Mouse (Mus musculus) cerebellum, adult 11 months (tissue): ENCODE measurements around the gene Zfp850.
"Not testable (repeated sequence)": the region's sequence is repeated elsewhere in the genome, so short reads cannot be mapped to it uniquely, and the experiment has no call there.

ENCODE experiments used
- DNase-seq: peaks from one replicate; pipeline ENCODE4 v3.0.0; 2022

The Zfp850 gene

DNA sequence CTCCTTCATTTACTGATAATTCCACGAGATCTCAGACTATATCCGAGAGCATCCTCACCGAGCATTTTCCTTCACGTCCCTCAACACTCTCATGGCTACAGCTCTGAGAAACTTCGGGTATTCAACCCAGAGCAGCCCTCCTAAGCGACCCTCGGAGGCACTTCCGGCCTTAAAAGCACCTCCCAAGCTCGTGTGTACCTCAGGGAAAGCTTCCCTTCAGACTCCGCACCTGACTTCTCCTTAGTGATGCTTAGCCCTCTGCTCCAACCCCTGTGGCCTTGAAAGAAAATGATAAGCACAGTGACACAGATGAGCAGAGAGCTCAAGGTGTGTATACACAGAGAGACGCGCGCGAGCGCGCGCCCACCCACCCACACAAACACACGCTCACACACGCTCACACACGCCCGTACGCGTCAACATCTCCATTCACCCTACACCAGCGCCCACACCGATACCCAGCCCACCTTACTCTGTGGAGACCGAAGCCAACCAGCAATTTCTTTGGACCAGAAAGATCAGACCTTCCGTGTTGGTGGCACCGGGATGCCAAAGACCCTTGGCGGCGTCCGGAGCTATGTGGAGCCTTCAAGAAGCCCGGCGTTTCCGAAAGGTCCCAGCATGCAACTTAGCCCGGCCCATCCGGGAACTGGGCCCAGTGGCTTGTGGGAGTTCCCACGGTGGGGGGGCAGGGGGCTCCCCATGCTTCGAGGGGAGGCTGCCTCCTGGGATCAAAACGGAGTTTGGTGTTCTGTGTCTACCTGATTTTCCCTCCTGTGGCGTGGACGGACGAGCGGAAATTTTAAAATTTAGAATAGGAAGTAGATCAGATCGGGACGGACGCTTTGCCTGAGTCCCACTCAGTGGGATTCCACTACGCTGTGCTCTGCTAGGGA, at the start of gene Zfp850:
TSS of gene Zfp850 (minus strand) at position 567 of the 896 bp plus-strand sequence.
- peak; percentile 62 for DNase-seq

- no peak for DNase-seq
These were observed 46.1 kb upstream of the Zfp850 start for GRCm38 (mm10) chr7:28059972-28060371.

GRCm38 (mm10) chr7:28053046-28053930, 39.4 kb upstream of the Zfp850 start:
- no peak for DNase-seq

DNA sequence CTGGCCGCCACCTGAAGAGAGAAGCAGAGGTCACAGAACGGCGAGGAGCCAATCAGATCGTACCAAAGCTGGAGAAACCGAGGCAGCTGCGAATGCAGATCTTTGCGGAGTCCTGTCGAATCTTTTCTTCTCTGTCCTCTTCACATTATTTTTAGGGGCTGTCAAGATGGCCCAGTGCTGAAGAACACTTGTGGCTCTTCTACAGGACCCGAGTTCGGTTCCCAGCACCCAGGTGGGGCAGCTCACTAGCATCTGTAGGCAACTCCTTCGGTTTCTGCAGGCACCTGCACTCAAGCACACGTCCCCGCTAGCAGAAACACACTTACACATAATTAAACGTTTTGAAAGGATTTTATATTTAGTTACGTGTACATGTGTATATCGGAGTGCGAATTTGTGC, 36.7 kb upstream of the Zfp850 start:
- DNase-seq = no peak

DNA sequence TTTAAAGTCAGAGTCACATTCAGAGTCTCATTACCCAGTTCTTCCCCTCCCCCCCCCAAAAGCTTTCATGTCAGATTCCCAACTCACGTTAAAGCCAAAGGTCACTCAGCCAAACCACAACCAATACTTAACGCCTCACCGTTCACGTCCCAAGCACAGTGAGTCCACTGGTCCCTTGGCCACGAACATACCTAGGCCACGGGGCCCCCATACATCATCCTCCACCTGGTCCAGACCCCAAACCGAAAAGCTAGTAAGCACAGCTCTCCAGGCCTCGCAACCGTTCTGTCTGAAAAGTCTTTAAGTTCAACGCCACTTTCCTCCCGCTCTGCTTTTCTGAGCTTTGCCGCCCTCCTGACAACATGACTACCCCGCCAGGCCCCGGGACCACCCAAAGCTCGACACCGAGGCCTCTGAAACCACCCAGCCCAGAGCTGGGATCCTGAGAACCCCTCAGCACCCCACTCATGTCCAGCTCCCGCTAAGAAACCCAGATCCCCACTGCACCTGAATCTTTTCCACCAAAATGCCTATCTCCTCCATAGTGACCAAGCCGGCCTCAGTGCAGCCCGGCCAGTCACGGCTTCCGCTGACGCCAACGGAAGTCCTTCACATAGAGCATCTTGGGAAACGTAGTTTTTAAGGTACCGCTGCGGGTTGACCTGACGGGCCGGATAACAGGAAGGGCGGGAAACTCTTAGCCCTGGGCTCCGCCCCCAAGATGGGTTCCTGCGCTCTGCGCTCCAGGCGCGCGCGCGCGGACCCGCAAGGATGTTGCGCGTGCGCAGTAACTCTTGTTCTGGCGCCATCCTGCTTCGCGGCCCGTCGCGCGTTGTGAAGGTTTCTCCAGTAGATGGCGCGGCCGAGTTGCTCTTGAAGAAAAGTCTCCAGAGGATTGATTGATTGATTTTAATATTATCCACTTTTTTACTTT, 35.8 kb upstream of the Zfp850 start, which contains the start of gene Psmc4:
TSS of gene Psmc4 (minus strand) at position 626 of the 934 bp plus-strand sequence.
- DNase-seq = peak; percentile 99

DNA sequence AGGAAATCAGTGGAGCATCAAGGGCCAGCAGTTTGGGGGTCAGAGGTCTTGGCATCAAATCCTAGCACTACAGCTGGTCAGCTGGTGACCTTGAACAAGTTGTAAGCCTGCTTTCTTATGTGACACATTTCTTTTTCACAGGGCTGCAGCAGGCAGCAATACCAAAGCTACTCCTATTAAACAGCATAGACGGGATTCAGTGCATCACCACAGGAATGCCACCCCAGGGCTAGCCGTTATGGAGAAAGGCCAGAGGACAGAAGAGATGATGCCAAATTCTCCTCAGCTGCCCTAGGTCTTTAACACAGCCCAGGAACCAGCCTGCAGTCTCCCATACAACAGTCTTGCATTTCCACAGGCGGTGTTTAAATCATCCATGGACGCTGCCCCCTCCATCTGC, 30.6 kb upstream of the Zfp850 start:
- no peak for DNase-seq

GRCm38 (mm10) chr7:28014445-28014810, 513 bp upstream of the Zfp850 start:
- DNase-seq = no peak

- DNase-seq = no peak
These were observed 3.6 kb downstream of the Zfp850 start for GRCm38 (mm10) chr7:28010271-28010670.

DNA sequence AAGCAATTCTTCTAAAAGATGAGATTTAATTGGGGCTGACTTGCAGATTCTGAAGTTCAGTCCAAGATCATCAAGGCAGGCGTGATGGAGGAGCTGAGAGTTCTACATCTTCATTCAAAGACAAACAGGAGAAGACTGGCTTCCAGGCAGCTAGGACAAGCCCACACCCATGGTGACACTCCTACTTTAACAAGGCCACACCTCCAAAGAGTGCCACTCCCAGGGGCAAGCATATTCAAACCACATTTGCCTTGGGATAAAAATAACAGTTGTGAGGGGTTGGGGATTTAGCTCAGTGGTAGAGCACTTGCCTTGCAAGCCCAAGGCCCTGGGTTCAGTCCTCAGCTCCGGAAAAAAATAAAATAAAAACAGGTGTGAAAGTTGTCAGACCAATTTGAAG, 31.7 kb downstream of the Zfp850 start:
- no peak for DNase-seq

DNA sequence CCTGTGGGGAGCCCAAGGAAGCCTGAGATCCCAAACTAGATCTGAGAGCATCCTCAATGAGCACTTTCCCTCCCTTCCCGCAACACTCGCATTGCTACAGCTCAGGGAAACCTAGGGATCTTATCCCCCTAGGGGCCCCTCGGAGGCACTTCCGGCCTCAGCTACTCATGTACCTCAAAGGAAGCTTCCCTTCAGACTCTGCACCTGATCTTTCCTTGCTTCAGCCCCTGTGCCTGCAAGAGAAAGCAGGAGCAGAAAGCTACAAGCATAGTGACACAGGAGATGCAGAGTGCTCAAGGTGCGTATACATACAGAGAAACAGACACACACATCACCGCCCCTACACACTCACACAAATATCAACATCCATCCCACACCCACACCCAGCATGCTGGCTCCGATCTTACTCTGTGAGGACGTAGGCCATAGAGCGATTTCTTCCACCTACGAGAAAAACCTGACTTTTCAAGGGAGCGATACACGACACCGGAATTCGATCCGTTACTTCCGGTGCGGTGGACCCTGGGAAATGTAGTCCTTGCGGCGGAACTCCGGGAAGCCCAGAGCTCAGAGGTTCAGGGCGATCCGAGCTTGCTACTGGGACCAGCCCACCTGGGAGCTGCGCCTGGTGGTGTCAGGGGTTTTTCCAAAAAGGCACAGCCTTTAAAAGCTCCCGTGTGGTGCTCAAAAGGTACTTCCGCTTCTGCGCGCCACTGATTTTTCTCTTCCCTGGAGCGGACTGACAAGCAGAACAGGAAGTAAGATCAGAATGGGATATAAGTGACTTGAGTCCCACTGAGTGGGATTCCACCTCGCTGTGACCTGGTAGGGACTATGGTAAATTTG, 35.0 kb downstream of the Zfp850 start, which contains the start of gene Zfp780b:
TSS of gene Zfp780b (minus strand) at position 489 of the 846 bp plus-strand sequence.
- DNase-seq = peak; percentile 61

- DNase-seq = not testable (repeated sequence)
These were observed 64.5 kb downstream of the Zfp850 start for GRCm38 (mm10) chr7:27949451-27949850.

GRCm38 (mm10) chr7:27941869-27942268, 72.0 kb downstream of the Zfp850 start:
- DNase-seq = not testable (repeated sequence)
